Comparison of ENCODE assay signal across 1 mouse cellular context in the genomic region with DNA sequence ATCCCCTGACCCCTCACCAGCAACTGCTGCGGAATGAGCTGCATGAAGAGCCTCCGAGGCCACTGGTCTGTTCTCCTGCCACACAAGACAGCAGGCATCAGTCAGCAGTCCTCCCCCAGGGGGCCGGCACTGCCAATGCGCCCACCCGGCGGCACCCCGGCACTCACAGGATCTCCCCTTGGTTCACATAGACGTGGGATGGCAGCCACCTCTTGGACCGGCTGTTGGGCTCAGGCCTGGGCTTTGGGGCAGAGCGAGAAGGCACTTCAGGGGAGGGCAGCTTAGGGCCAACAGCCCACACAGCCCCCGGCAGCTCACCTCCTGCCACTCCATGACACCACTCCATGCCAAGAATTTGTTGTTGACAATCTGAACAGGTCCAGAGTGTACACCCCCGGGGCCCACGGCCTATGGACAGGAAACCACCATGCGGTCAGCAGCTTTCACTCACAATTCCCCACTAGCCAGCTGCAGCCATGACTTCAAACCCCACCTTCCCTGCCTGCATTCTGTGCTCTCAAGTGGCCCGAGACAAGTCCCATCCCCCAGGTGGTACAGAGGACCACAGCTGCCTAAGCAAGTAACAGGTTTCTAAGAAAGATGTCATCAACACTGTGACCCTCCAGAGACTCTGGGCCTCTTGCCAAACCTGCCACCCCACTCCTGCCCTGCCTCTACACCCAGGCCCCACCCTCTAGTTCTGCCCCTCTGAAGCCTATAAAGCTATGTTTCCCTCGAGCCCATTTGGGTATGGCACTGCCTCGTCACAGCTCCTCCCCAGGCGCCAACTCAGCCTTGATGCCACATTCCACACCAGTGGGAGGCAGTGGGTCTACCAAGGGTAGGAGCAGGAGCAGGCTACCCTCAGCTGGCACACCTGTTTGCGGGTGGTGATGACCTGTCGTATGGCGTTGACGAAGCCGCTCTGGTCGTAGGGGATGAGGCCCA.
TF ChIP-seq lines count a peak whose summit lies in the region.

No protein-coding gene starts in this region.

TF ChIP-seq in CH12.LX, 34 proteins besides CTCF, POLR2A, EP300 and RAD21:
- TF ChIP-seq MXI1 (IDR thresholded peaks at IDR 0.05; ENCODE audit: low read depth, low read length) = no peak
- TF ChIP-seq USF2 (conservative IDR thresholded peaks at IDR 0.05; ENCODE audit: low read depth, low read length) = no peak
- TF ChIP-seq ETS1 (conservative IDR thresholded peaks at IDR 0.05; ENCODE audit: low read depth, low read length) = no peak
- TF ChIP-seq TCF12 (IDR thresholded peaks at IDR 0.05; ENCODE audit: low read depth, low read length) = peak; percentile 34; the same call in 1 of the 2 replicates
- no peak for TF ChIP-seq E2F4 (IDR thresholded peaks at IDR 0.05; ENCODE audit: insufficient replicate concordance, low read depth, low read length)
- TF ChIP-seq CHD2 (IDR thresholded peaks at IDR 0.05; ENCODE audit: low read length) = no peak
TF ChIP-seq in CH12.LX: peak in this region for 1.
